Mouse (Mus musculus): Measurements from ENCODE around the gene Dnah11. TPM values are rescaled to one million over a fixed set of nuclear protein-coding genes. Genes with fewer than 3 reads are reported as not detected.
"Not testable (repeated sequence)": the region's sequence is repeated elsewhere in the genome, so short reads cannot be mapped to it uniquely, and the experiment has no call there.

Dnah11 gene
- polyA plus RNA-seq, 1 experiment from 2014 or later, result 0.05 TPM

DNA sequence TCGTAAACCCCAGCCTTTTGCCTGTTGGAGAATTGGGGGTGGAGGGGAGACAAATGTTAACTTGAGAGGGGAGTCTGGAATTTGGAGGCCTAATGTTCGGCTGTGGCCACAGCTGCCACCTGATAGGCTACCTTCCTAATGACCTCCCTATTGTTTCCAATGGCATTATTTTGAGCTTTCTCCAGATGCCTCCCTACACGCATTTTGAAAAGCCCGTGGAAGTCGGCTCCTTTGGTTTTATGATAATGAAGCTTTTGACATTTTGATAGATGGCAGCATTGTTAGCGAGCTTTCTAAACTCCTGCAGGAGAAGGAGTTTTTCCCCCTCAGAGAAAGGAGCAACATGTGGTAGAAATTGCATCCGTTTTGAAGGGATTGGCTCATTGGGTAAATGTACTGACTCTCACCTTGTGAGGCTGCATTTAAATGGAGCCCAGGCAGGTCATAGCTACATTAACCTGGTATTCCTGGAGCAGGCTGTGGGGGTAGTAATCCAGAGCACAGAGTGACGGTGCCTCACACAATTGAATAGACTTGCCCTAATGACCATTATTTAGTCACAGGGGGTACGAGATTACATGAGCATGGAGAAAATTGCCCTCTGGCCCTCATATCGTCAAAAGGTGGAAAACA is 284.1 kb downstream of the Dnah11 start:
- Histone ChIP-seq H3K4me2 (ENCODE audit: low read depth, low read length) (no peak overlapping the region), H3K9me3 (replicated peaks; ENCODE audit: control insufficient read depth, low read length) (no peaks in the 10 kb centered on the region), H3K4me3 (replicated peaks; ENCODE audit: low read length) (no peak overlapping the region), H3K27ac (ENCODE audit: low read length) (no peak overlapping the region), H3K36me3 (ENCODE audit: control insufficient read depth, insufficient read depth, low read length) (no peaks in the 10 kb centered on the region), H3K9ac (ENCODE audit: low read length) (no peak overlapping the region), H3K27me3 (ENCODE audit: control insufficient read depth, insufficient read depth, low read length) (no peaks in the 10 kb centered on the region), H3K4me1 (ENCODE audit: control insufficient read depth, insufficient read depth, low read length) (no peaks in the 10 kb centered on the region)
- WGBS, result 32% methylated on average over 10 of the region's 10 CpGs
- ATAC-seq (ENCODE audit: insufficient read depth, low FRiP score), result no peak

DNA sequence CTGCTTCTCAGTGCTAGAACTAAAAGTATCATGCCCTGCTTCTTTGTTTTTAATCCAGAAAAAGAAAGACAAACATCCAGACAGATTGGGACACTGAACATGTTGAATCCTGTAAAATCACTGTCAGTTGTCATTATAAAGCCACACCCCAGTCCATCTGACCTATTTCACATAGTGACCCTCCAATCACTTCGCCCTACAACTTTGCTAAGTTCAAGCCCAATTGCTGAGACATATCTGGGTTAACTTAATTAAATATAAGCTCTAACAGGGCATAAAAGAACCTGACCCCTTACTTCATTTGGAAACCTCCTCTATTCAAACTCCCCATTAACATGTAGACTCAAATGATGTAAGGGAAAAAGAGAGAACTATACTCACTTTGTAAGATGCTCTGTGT is 287.4 kb downstream of the Dnah11 start:
- WGBS, result 74% methylated on average over 1 of the region's 1 CpGs
- no peaks in the 10 kb centered on the region for H3K9me3 ChIP-seq (replicated peaks; ENCODE audit: control insufficient read depth, low read length)
- H3K9ac ChIP-seq (ENCODE audit: low read length), result no peak overlapping the region
- no peaks in the 10 kb centered on the region for H3K27me3 ChIP-seq (ENCODE audit: control insufficient read depth, insufficient read depth, low read length)
- H3K4me3 ChIP-seq (replicated peaks; ENCODE audit: low read length), result no peak overlapping the region
- no peaks in the 10 kb centered on the region for H3K36me3 ChIP-seq (ENCODE audit: control insufficient read depth, insufficient read depth, low read length)
- H3K4me2 ChIP-seq (ENCODE audit: low read depth, low read length), result no peak overlapping the region
- no peak overlapping the region for H3K27ac ChIP-seq (ENCODE audit: low read length)
- H3K4me1 ChIP-seq (ENCODE audit: control insufficient read depth, insufficient read depth, low read length), result no peaks in the 10 kb centered on the region
- ATAC-seq (ENCODE audit: insufficient read depth, low FRiP score), result no peak

- not testable (repeated sequence) for H3K36me3 ChIP-seq (ENCODE audit: control insufficient read depth, insufficient read depth, low read length); ATAC-seq (ENCODE audit: insufficient read depth, low FRiP score); H3K4me2 ChIP-seq (ENCODE audit: low read depth, low read length); H3K4me3 ChIP-seq (replicated peaks; ENCODE audit: low read length); H3K27me3 ChIP-seq (ENCODE audit: control insufficient read depth, insufficient read depth, low read length); H3K4me1 ChIP-seq (ENCODE audit: control insufficient read depth, insufficient read depth, low read length); H3K9me3 ChIP-seq (replicated peaks; ENCODE audit: control insufficient read depth, low read length); H3K27ac ChIP-seq (ENCODE audit: low read length); H3K9ac ChIP-seq (ENCODE audit: low read length)
- WGBS, result 85% methylated on average over 3 of the region's 4 CpGs
Observed at GRCm38 (mm10) chr12:117905232-117905840, 293.5 kb downstream of the Dnah11 start.

- no peak for ATAC-seq (ENCODE audit: insufficient read depth, low FRiP score)
- WGBS, result 90% methylated on average over 8 of the region's 8 CpGs
Observed at GRCm38 (mm10) chr12:117903671-117904070, 295.2 kb downstream of the Dnah11 start.

DNA sequence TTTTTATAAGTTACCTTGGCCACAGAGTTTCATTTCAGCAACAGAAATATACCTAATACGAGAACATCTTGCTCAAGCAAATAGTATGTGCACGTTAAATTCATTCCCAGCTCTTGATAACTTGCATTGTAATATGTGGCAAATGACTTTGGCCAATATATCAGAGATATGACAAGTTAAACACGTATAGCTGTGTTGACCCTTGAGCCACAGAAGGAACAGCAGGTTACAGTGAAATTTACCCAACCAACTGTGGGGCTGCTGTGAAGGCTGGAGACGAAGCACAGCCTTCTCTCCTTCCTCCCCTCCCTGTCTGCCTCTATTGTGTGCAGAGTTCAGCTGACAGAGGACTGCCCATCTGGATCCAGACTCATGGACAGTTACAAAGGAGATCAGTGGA is 297.5 kb downstream of the Dnah11 start:
- not testable (repeated sequence) for H3K9ac ChIP-seq (ENCODE audit: low read length); H3K36me3 ChIP-seq (ENCODE audit: control insufficient read depth, insufficient read depth, low read length); H3K27me3 ChIP-seq (ENCODE audit: control insufficient read depth, insufficient read depth, low read length); H3K4me1 ChIP-seq (ENCODE audit: control insufficient read depth, insufficient read depth, low read length); H3K4me3 ChIP-seq (replicated peaks; ENCODE audit: low read length); H3K27ac ChIP-seq (ENCODE audit: low read length); H3K4me2 ChIP-seq (ENCODE audit: low read depth, low read length); H3K9me3 ChIP-seq (replicated peaks; ENCODE audit: control insufficient read depth, low read length)
- peak; percentile 64; the same call in 1 of the 2 replicates for ATAC-seq (ENCODE audit: insufficient read depth, low FRiP score)
- 35% methylated on average over 2 of the region's 4 CpGs for WGBS

More at GRCm38 (mm10) chr12:117903671-117904070, 295.2 kb downstream of the Dnah11 start:
- no peaks in the 10 kb centered on the region for H3K27me3 ChIP-seq (ENCODE audit: control insufficient read depth, insufficient read depth, low read length)
- no peak overlapping the region for H3K4me3 ChIP-seq (replicated peaks; ENCODE audit: low read length)
- H3K4me2 ChIP-seq (ENCODE audit: low read depth, low read length), result no peak overlapping the region
- H3K27ac ChIP-seq (ENCODE audit: low read length), result no peak overlapping the region
- H3K4me1 ChIP-seq (ENCODE audit: control insufficient read depth, insufficient read depth, low read length), result no peaks in the 10 kb centered on the region
- no peaks in the 10 kb centered on the region for H3K9me3 ChIP-seq (replicated peaks; ENCODE audit: control insufficient read depth, low read length)
- H3K9ac ChIP-seq (ENCODE audit: low read length), result no peak overlapping the region
- H3K36me3 ChIP-seq (ENCODE audit: control insufficient read depth, insufficient read depth, low read length), result no peaks in the 10 kb centered on the region

DNA sequence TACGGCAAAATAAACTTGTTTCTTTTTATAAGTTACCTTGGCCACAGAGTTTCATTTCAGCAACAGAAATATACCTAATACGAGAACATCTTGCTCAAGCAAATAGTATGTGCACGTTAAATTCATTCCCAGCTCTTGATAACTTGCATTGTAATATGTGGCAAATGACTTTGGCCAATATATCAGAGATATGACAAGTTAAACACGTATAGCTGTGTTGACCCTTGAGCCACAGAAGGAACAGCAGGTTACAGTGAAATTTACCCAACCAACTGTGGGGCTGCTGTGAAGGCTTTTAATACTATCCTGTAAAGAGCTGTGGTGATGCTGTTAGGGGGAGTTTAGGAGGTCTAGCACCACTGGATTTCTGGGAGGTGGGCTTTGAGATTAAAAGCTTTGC is 298.0 kb downstream of the Dnah11 start:
- peak; percentile 88 for ATAC-seq (ENCODE audit: insufficient read depth, low FRiP score)
- H3K36me3 ChIP-seq (ENCODE audit: control insufficient read depth, insufficient read depth, low read length); H3K27me3 ChIP-seq (ENCODE audit: control insufficient read depth, insufficient read depth, low read length); H3K4me2 ChIP-seq (ENCODE audit: low read depth, low read length); H3K4me1 ChIP-seq (ENCODE audit: control insufficient read depth, insufficient read depth, low read length); H3K9me3 ChIP-seq (replicated peaks; ENCODE audit: control insufficient read depth, low read length); H3K4me3 ChIP-seq (replicated peaks; ENCODE audit: low read length); H3K27ac ChIP-seq (ENCODE audit: low read length); H3K9ac ChIP-seq (ENCODE audit: low read length): not testable (repeated sequence)
- 40% methylated on average over 1 of the region's 4 CpGs for WGBS

DNA sequence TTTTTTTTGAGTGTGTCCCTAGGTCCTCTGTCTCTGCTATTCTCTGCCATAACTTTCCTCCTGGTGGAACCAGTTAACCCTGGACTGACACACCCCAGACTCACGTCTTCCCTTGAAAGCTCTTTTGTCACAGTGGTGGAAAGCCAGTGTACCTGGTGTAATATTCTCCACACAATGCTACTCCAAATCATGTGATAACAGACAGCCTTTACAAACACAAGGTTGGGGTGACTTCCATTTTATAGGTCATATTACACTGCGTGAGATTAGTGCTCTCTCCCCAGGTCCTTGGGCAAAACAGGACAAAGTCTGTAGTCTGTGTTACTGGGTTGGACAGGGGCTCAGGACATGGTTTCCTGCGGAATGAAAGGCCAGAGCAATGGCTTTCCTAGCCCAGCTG is 311.4 kb downstream of the Dnah11 start:
- 64% methylated on average over 3 of the region's 3 CpGs for WGBS
- no peaks in the 10 kb centered on the region for H3K36me3 ChIP-seq (ENCODE audit: control insufficient read depth, insufficient read depth, low read length)
- H3K9me3 ChIP-seq (replicated peaks; ENCODE audit: control insufficient read depth, low read length), result no peaks in the 10 kb centered on the region
- no peak overlapping the region for H3K9ac ChIP-seq (ENCODE audit: low read length)
- no peak overlapping the region for H3K4me3 ChIP-seq (replicated peaks; ENCODE audit: low read length)
- H3K4me2 ChIP-seq (ENCODE audit: low read depth, low read length), result no peak overlapping the region
- H3K27ac ChIP-seq (ENCODE audit: low read length), result no peak overlapping the region
- ATAC-seq (ENCODE audit: insufficient read depth, low FRiP score), result no peak
- H3K4me1 ChIP-seq (ENCODE audit: control insufficient read depth, insufficient read depth, low read length), result no peaks in the 10 kb centered on the region
- H3K27me3 ChIP-seq (ENCODE audit: control insufficient read depth, insufficient read depth, low read length), result no peaks in the 10 kb centered on the region

GRCm38 (mm10) chr12:117884627-117885026 is 314.2 kb downstream of the Dnah11 start:
- Histone ChIP-seq H3K4me3 (replicated peaks; ENCODE audit: low read length) (no peak overlapping the region), H3K4me1 (ENCODE audit: control insufficient read depth, insufficient read depth, low read length) (no peaks in the 10 kb centered on the region), H3K4me2 (ENCODE audit: low read depth, low read length) (no peak overlapping the region), H3K27me3 (ENCODE audit: control insufficient read depth, insufficient read depth, low read length) (no peaks in the 10 kb centered on the region), H3K9me3 (replicated peaks; ENCODE audit: control insufficient read depth, low read length) (no peaks in the 10 kb centered on the region), H3K36me3 (ENCODE audit: control insufficient read depth, insufficient read depth, low read length) (no peaks in the 10 kb centered on the region), H3K27ac (ENCODE audit: low read length) (no peak overlapping the region), H3K9ac (ENCODE audit: low read length) (no peak overlapping the region)
- ATAC-seq (ENCODE audit: insufficient read depth, low FRiP score), result no peak
- WGBS, result 87% methylated on average over 2 of the region's 2 CpGs

DNA sequence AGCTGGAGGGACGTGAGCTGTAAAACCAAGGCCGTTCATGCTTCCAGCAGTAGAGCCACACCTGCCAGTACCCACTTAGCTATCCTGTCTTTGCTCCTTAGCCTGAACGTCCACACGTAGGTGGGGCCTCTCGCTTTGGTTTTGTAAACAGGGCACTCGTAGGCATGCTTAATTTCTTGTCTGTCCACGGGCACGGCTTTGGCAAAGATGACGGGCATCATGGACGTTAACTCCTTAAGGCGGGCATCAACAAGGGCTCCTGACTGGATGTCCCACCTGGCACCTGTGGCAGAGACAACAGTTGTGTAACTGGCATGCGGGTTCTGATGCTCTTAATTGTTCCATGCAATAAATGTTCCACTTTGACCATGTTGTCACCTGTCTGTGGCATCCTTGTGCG is 320.5 kb downstream of the Dnah11 start:
- Histone ChIP-seq H3K9me3 (replicated peaks; ENCODE audit: control insufficient read depth, low read length) (no peaks in the 10 kb centered on the region), H3K27me3 (ENCODE audit: control insufficient read depth, insufficient read depth, low read length) (no peaks in the 10 kb centered on the region)
- 87% methylated on average over 13 of the region's 13 CpGs for WGBS

More for the DNA sequence above, 320.5 kb downstream of the Dnah11 start:
- H3K9ac ChIP-seq (ENCODE audit: low read length), result no peak overlapping the region
- no peak overlapping the region for H3K4me2 ChIP-seq (ENCODE audit: low read depth, low read length)
- H3K4me3 ChIP-seq (replicated peaks; ENCODE audit: low read length), result no peak overlapping the region
- no peaks in the 10 kb centered on the region for H3K4me1 ChIP-seq (ENCODE audit: control insufficient read depth, insufficient read depth, low read length)
- no peak for ATAC-seq (ENCODE audit: insufficient read depth, low FRiP score)
- H3K27ac ChIP-seq (ENCODE audit: low read length), result no peak overlapping the region
- H3K36me3 ChIP-seq (ENCODE audit: control insufficient read depth, insufficient read depth, low read length), result peaks cover 10% of the 10 kb centered on the region

All from stomach, embryonic 16.5 days (tissue).